Mouse (Mus musculus): ENCODE results near the gene Nkain4. TPM values are rescaled to one million over a fixed set of nuclear protein-coding genes. Genes with fewer than 3 reads are reported as not detected.

Gene Nkain4
- polyA plus RNA-seq, 2 experiments, result 11.2 to 12.9 TPM

DNA sequence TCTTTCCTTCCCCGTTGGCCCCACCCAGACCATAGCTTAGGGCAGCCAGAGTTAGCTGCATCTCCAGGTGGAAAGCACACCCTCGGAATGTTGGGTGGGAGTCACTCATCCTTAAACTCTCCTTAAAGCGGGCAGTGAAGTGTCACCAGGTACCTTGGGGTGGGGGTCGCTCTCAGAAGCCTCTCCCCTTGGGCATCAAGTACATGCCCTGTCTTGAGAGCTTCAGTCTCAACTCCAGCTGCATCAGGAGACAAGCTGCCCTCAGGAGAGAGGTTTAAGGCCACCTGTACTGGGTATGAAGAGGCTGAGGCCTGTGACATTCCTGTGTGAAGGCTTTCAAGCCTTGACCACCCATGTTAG lies 64.6 kb downstream of the Nkain4 start:
- DNase-seq (ENCODE audit: low spot score) (no peak), ATAC-seq (ENCODE audit: low FRiP score, low read depth) (no peak)
- WGBS, result 14% methylated on average over 4 of the region's 4 CpGs
- H3K4me1 ChIP-seq (ENCODE audit: control insufficient read depth, insufficient read depth, low read length), result peaks cover 8% of the 10 kb centered on the region
- H3K9me3 ChIP-seq (ENCODE audit: control insufficient read depth, low read length), result no peaks in the 10 kb centered on the region
- H3K36me3 ChIP-seq (ENCODE audit: control insufficient read depth, insufficient read depth, low read length), result no peaks in the 10 kb centered on the region
- no peak overlapping the region for H3K4me3 ChIP-seq (replicated peaks; ENCODE audit: low read length)
- no peak overlapping the region for H3K4me2 ChIP-seq (replicated peaks; ENCODE audit: low read depth, low read length, severe bottlenecking)
- H3K27me3 ChIP-seq (ENCODE audit: control insufficient read depth, insufficient read depth, low read length), result peaks cover 74% of the 10 kb centered on the region
- no peak overlapping the region for H3K9ac ChIP-seq (ENCODE audit: low read depth, low read length, severe bottlenecking)
- TF ChIP-seq POLR2A (IDR thresholded peaks at IDR 0.05; ENCODE audit: borderline replicate concordance, extremely low read depth, insufficient read depth, insufficient read length), result no peak
- H3K27ac ChIP-seq (replicated peaks; ENCODE audit: low read depth, low read length), result no peak overlapping the region

- no peaks in the 10 kb centered on the region for H3K9me3 ChIP-seq (ENCODE audit: control insufficient read depth, low read length)
- H3K4me1 ChIP-seq (ENCODE audit: control insufficient read depth, insufficient read depth, low read length), result peaks cover 8% of the 10 kb centered on the region
- H3K27ac ChIP-seq (replicated peaks; ENCODE audit: low read depth, low read length), result no peak overlapping the region
- no peak overlapping the region for H3K4me2 ChIP-seq (replicated peaks; ENCODE audit: low read depth, low read length, severe bottlenecking)
- ATAC-seq (ENCODE audit: low FRiP score, low read depth), result no peak
- peaks cover 69% of the 10 kb centered on the region for H3K27me3 ChIP-seq (ENCODE audit: control insufficient read depth, insufficient read depth, low read length)
- WGBS, result 11% methylated on average over 16 of the region's 19 CpGs
- TF ChIP-seq POLR2A (IDR thresholded peaks at IDR 0.05; ENCODE audit: borderline replicate concordance, extremely low read depth, insufficient read depth, insufficient read length), result no peak
- no peaks in the 10 kb centered on the region for H3K36me3 ChIP-seq (ENCODE audit: control insufficient read depth, insufficient read depth, low read length)
- H3K4me3 ChIP-seq (replicated peaks; ENCODE audit: low read length), result no peak overlapping the region
- no peak for DNase-seq (ENCODE audit: low spot score)
- no peak overlapping the region for H3K9ac ChIP-seq (ENCODE audit: low read depth, low read length, severe bottlenecking)
These were observed 65.1 kb downstream of the Nkain4 start for GRCm38 (mm10) chr2:180889271-180889920.

DNA sequence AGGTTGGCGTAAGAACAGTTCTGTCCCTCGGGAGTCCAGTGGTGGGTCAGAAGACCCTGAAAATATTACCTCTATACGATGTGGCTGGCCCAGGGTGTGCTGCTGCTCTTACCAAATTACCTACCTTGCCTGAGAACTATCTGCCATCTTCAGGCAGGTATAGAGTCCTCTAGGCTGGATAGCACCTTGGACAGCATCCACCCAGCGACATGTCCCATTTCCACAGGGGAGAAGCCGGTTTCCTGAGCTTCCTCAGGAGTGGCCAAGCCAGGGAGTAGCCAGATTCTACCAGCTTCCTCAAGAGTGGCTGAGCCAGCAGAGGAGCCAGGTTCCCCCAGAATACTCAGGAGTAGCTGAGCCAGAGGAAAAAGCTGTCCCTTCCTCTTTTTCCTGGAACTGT lies 69.2 kb downstream of the Nkain4 start:
- Histone ChIP-seq H3K4me2 (replicated peaks; ENCODE audit: low read depth, low read length, severe bottlenecking) (no peak overlapping the region), H3K4me1 (ENCODE audit: control insufficient read depth, insufficient read depth, low read length) (no peaks in the 10 kb centered on the region), H3K36me3 (ENCODE audit: control insufficient read depth, insufficient read depth, low read length) (no peaks in the 10 kb centered on the region), H3K9ac (ENCODE audit: low read depth, low read length, severe bottlenecking) (no peak overlapping the region), H3K27me3 (ENCODE audit: control insufficient read depth, insufficient read depth, low read length) (peaks cover 28% of the 10 kb centered on the region), H3K4me3 (replicated peaks; ENCODE audit: low read length) (no peak overlapping the region), H3K9me3 (ENCODE audit: control insufficient read depth, low read length) (no peaks in the 10 kb centered on the region), H3K27ac (replicated peaks; ENCODE audit: low read depth, low read length) (no peak overlapping the region)
- peak; percentile 17 for DNase-seq (ENCODE audit: low spot score)
- no peak for ATAC-seq (ENCODE audit: low FRiP score, low read depth)
- no peak for TF ChIP-seq POLR2A (IDR thresholded peaks at IDR 0.05; ENCODE audit: borderline replicate concordance, extremely low read depth, insufficient read depth, insufficient read length)
- WGBS, result 65% methylated on average over 5 of the region's 5 CpGs

Small RNA genes within 50 kb of the gene (microRNA-seq; reads per million reads assigned to microRNA genes)
- not detected for gene Mir124a-3

Other genes starting within 250 kb of the Nkain4 start
- gene Dido1, start 244.7 kb downstream of the Nkain4 start, polyA plus RNA-seq (2012; rRNA removed), result 28.9 and 39.7 TPM in 2 replicates
- gene Dido1, start 244.7 kb downstream of the Nkain4 start, polyA plus RNA-seq (2014; fragmentation: Nextera tagmentation; extraction: Ambion mirVana), result 26.4 and 31.4 TPM in 2 replicates
- 58.9 and 64.0 TPM in 2 replicates for gene Gid8, start 244.6 kb downstream of the Nkain4 start, polyA plus RNA-seq (2012; rRNA removed)
- 69.9 and 71.9 TPM in 2 replicates for gene Gid8, start 244.6 kb downstream of the Nkain4 start, polyA plus RNA-seq (2014; fragmentation: Nextera tagmentation; extraction: Ambion mirVana)
- 3.4 and 5.9 TPM in 2 replicates for gene Slc17a9, start 229.4 kb downstream of the Nkain4 start, polyA plus RNA-seq (2012; rRNA removed)
- 1.7 and 2.2 TPM in 2 replicates for gene Slc17a9, start 229.4 kb downstream of the Nkain4 start, polyA plus RNA-seq (2014; fragmentation: Nextera tagmentation; extraction: Ambion mirVana)
- gene Bhlhe23, start 177.8 kb downstream of the Nkain4 start, polyA plus RNA-seq (2012; rRNA removed), result not detected in 2 replicates
- gene Bhlhe23, start 177.8 kb downstream of the Nkain4 start, polyA plus RNA-seq (2014; fragmentation: Nextera tagmentation; extraction: Ambion mirVana), result not detected in 2 replicates
- gene Ythdf1, start 33.8 kb downstream of the Nkain4 start, polyA plus RNA-seq (2012; rRNA removed), result 66.3 and 85.7 TPM in 2 replicates
- gene Ythdf1, start 33.8 kb downstream of the Nkain4 start, polyA plus RNA-seq (2014; fragmentation: Nextera tagmentation; extraction: Ambion mirVana), result 65.7 and 67.6 TPM in 2 replicates
- gene Birc7, start 25.7 kb downstream of the Nkain4 start, polyA plus RNA-seq (2012; rRNA removed), result not detected in 2 replicates
- gene Birc7, start 25.7 kb downstream of the Nkain4 start, polyA plus RNA-seq (2014; fragmentation: Nextera tagmentation; extraction: Ambion mirVana), result not detected in 2 replicates
- 161 and 169 TPM in 2 replicates for gene Arfgap1, start 12.5 kb upstream of the Nkain4 start, polyA plus RNA-seq (2012; rRNA removed)
- gene Arfgap1, start 12.5 kb upstream of the Nkain4 start, polyA plus RNA-seq (2014; fragmentation: Nextera tagmentation; extraction: Ambion mirVana), result 102 and 105 TPM in 2 replicates
- 5.7 and 6.1 TPM in 2 replicates for gene Col20a1, start 31.8 kb upstream of the Nkain4 start, polyA plus RNA-seq (2012; rRNA removed)
- gene Col20a1, start 31.8 kb upstream of the Nkain4 start, polyA plus RNA-seq (2014; fragmentation: Nextera tagmentation; extraction: Ambion mirVana), result 2.7 and 2.8 TPM in 2 replicates
- gene Chrna4, start 88.8 kb upstream of the Nkain4 start, polyA plus RNA-seq (2012; rRNA removed), result 1.9 and 3.1 TPM in 2 replicates
- gene Chrna4, start 88.8 kb upstream of the Nkain4 start, polyA plus RNA-seq (2014; fragmentation: Nextera tagmentation; extraction: Ambion mirVana), result 2.5 and 2.7 TPM in 2 replicates
- gene Kcnq2, start 180.6 kb upstream of the Nkain4 start, polyA plus RNA-seq (2012; rRNA removed), result 0.28 and 0.38 TPM in 2 replicates
- gene Kcnq2, start 180.6 kb upstream of the Nkain4 start, polyA plus RNA-seq (2014; fragmentation: Nextera tagmentation; extraction: Ambion mirVana), result 0.14 TPM in 1 of 2 replicates, not detected in the other
- gene Eef1a2, start 202.3 kb upstream of the Nkain4 start, polyA plus RNA-seq (2012; rRNA removed), result 0.10 and 0.29 TPM in 2 replicates
- gene Eef1a2, start 202.3 kb upstream of the Nkain4 start, polyA plus RNA-seq (2014; fragmentation: Nextera tagmentation; extraction: Ambion mirVana), result not detected in 2 replicates
- gene Ppdpf, start 232.5 kb upstream of the Nkain4 start, polyA plus RNA-seq (2012; rRNA removed), result 148 and 220 TPM in 2 replicates
- gene Ppdpf, start 232.5 kb upstream of the Nkain4 start, polyA plus RNA-seq (2014; fragmentation: Nextera tagmentation; extraction: Ambion mirVana), result 294 and 354 TPM in 2 replicates
- 0.08 and 0.10 TPM in 2 replicates for gene Ptk6, start 248.1 kb upstream of the Nkain4 start, polyA plus RNA-seq (2012; rRNA removed)
- gene Ptk6, start 248.1 kb upstream of the Nkain4 start, polyA plus RNA-seq (2014; fragmentation: Nextera tagmentation; extraction: Ambion mirVana), result 0.12 and 0.19 TPM in 2 replicates